Mouse (Mus musculus): ENCODE results near the gene Bcar3. TPM values are rescaled to one million over a fixed set of nuclear protein-coding genes. Genes with fewer than 3 reads are reported as not detected.
A peak's percentile ranks its signal among the peaks of the same experiment; 100 is the strongest.

The Bcar3 gene
- polyA plus RNA-seq, 1 experiment from 2014 or later, result 16.9 TPM

DNA sequence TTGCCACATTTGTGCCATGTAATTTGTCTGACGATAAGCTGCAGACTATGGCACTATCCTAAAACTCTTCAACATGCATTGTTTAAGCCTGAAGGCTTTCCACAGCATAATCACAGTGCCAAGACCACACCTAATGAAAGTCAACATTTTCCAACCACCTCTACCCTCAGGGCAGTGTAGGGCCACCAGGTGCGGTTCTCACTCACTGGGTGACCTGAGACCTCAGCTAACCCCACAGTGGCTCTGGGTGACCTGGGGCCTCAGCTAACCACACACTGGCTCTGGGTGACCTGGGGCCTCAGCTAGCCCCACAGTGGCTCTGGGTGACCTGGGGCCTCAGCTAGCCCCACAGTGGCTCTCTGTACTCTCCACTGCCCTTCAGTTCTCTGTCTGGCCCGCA, 30.6 kb downstream of the Bcar3 start:
- H3K4me3 ChIP-seq (ENCODE audit: low read length), result no peak overlapping the region
- whole genome bisulfite sequencing, result 88% methylated on average over 3 of the region's 3 CpGs
- H3K27ac ChIP-seq (ENCODE audit: low read length), result no peak overlapping the region
- H3K36me3 ChIP-seq (ENCODE audit: control insufficient read depth, insufficient read depth, low read length), result no peaks in the 10 kb centered on the region
- no peaks in the 10 kb centered on the region for H3K27me3 ChIP-seq (ENCODE audit: control insufficient read depth, insufficient read depth, low read depth, low read length)
- H3K4me1 ChIP-seq (replicated peaks; ENCODE audit: control insufficient read depth, insufficient read depth, low read length), result no peaks in the 10 kb centered on the region; the same call in 1 of the 2 replicates
- no peak for ATAC-seq (ENCODE audit: low read depth)
- no peak overlapping the region for H3K4me2 ChIP-seq (ENCODE audit: low read depth, low read length)
- H3K9me3 ChIP-seq (ENCODE audit: control insufficient read depth, low read length), result no peaks in the 10 kb centered on the region
- H3K9ac ChIP-seq (ENCODE audit: low read length), result no peak overlapping the region

DNA sequence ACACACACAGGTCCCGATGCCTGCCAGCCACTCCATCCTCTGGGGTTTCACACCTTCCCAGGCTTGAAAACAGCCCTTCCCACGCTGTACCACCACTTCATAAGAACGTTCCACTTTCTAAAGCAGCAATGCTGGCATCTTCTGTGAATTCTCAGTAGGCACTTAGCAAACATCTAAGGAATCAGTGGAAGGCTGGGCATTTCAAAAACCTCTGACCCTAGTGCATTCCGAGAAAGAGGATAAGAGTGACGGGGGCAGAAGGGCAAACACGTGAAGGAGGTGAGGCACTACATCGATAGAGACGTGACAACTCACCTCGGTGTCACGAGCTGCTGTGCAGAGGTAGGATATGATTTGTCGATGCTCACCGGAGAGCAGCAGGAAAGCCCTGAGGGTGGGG, 36.5 kb downstream of the Bcar3 start:
- ATAC-seq (ENCODE audit: low read depth), result no peak
- Histone ChIP-seq H3K36me3 (ENCODE audit: control insufficient read depth, insufficient read depth, low read length) (no peaks in the 10 kb centered on the region), H3K27ac (ENCODE audit: low read length) (no peak overlapping the region), H3K4me3 (ENCODE audit: low read length) (no peak overlapping the region), H3K4me1 (replicated peaks; ENCODE audit: control insufficient read depth, insufficient read depth, low read length) (peaks cover 12% of the 10 kb centered on the region), H3K9me3 (ENCODE audit: control insufficient read depth, low read length) (no peaks in the 10 kb centered on the region), H3K4me2 (ENCODE audit: low read depth, low read length) (no peak overlapping the region), H3K27me3 (ENCODE audit: control insufficient read depth, insufficient read depth, low read depth, low read length) (no peaks in the 10 kb centered on the region), H3K9ac (ENCODE audit: low read length) (no peak overlapping the region)
- 41% methylated on average over 12 of the region's 12 CpGs for WGBS

DNA sequence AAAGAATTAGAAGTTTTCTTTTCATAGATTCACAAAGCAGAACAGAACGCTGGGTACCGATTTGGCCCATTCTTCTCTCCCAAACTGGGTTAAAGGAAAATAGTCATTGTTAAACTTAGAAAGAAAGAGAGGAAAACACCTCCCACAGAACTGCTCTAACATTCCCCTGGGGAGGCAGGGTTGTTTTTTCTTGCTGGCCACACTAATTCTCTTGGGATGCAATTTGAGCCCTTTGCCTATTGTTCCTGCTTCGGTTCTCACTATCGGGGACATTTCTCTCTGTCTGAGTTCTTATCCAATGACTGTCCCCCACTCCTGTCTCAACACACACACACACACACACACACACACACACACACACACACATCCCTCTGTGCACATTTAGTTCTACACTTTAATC, 39.6 kb downstream of the Bcar3 start:
- H3K4me1 ChIP-seq (replicated peaks; ENCODE audit: control insufficient read depth, insufficient read depth, low read length), result peaks cover 16% of the 10 kb centered on the region
- H3K27me3 ChIP-seq (ENCODE audit: control insufficient read depth, insufficient read depth, low read depth, low read length), result no peaks in the 10 kb centered on the region
- H3K9ac ChIP-seq (ENCODE audit: low read length), result no peak overlapping the region
- no peaks in the 10 kb centered on the region for H3K36me3 ChIP-seq (ENCODE audit: control insufficient read depth, insufficient read depth, low read length)
- H3K27ac ChIP-seq (ENCODE audit: low read length), result no peak overlapping the region; the same call in 1 of the 2 replicates
- H3K4me2 ChIP-seq (ENCODE audit: low read depth, low read length), result no peak overlapping the region
- ATAC-seq (ENCODE audit: low read depth), result no peak
- H3K9me3 ChIP-seq (ENCODE audit: control insufficient read depth, low read length), result no peaks in the 10 kb centered on the region
- no peak overlapping the region for H3K4me3 ChIP-seq (ENCODE audit: low read length)
- WGBS, result 51% methylated on average over 4 of the region's 4 CpGs

DNA sequence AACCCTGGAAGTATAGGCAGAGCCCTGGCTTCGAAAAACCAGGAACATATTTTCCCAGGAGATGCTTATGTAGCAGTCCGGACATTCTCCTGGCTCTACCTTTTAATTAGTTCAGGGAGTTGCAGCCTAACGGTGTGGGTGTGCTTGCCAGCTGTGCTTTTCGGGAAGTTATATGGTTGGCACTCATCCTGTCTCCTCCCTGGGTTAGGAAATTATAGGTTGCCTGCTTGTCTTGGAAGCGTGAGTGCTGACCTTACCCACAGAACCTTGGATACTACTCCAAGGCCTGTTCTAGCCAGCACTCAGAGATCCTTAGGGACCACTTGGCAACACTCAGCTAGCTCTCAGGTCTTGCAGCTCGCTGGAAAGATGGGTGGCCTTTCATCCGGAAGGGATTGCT, 40.0 kb downstream of the Bcar3 start:
- Histone ChIP-seq H3K36me3 (ENCODE audit: control insufficient read depth, insufficient read depth, low read length) (no peaks in the 10 kb centered on the region), H3K9me3 (ENCODE audit: control insufficient read depth, low read length) (no peaks in the 10 kb centered on the region), H3K27ac (ENCODE audit: low read length) (no peak overlapping the region; the same call in 1 of the 2 replicates), H3K4me1 (replicated peaks; ENCODE audit: control insufficient read depth, insufficient read depth, low read length) (peaks cover 16% of the 10 kb centered on the region), H3K4me3 (ENCODE audit: low read length) (no peak overlapping the region), H3K27me3 (ENCODE audit: control insufficient read depth, insufficient read depth, low read depth, low read length) (no peaks in the 10 kb centered on the region), H3K9ac (ENCODE audit: low read length) (no peak overlapping the region; the same call in 1 of the 2 replicates), H3K4me2 (ENCODE audit: low read depth, low read length) (no peak overlapping the region)
- WGBS, result 45% methylated on average over 7 of the region's 7 CpGs
- ATAC-seq (ENCODE audit: low read depth), result 0 out of 2 replicates have a peak, but pooled peaks have one; percentile 36

DNA sequence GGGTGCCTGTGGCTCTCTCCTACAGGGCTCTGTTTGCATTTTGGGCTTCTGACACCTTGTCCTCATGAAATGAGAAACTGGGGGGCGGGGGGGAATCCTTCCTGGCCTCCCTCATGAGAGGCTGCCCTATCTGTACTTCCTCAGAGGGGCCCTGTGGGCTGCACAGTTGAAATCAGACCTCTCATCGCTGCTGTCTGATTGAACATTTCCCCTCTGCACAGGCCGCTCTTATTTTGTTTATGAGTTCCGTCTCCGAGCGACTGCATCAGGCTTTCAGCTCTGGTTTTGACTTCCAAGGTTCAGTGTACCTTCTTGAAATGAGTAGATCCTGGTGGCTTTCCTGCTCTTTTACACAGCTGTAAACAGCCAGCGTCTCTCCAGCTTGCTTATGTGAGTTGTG, 40.4 kb downstream of the Bcar3 start:
- no peak overlapping the region for H3K4me2 ChIP-seq (ENCODE audit: low read depth, low read length)
- H3K4me3 ChIP-seq (ENCODE audit: low read length), result no peak overlapping the region
- H3K27me3 ChIP-seq (ENCODE audit: control insufficient read depth, insufficient read depth, low read depth, low read length), result no peaks in the 10 kb centered on the region
- H3K4me1 ChIP-seq (replicated peaks; ENCODE audit: control insufficient read depth, insufficient read depth, low read length), result peaks cover 16% of the 10 kb centered on the region
- ATAC-seq (ENCODE audit: low read depth), result no peak
- H3K9ac ChIP-seq (ENCODE audit: low read length), result no peak overlapping the region
- no peak overlapping the region for H3K27ac ChIP-seq (ENCODE audit: low read length)
- H3K36me3 ChIP-seq (ENCODE audit: control insufficient read depth, insufficient read depth, low read length), result no peaks in the 10 kb centered on the region
- 31% methylated on average over 7 of the region's 7 CpGs for WGBS
- H3K9me3 ChIP-seq (ENCODE audit: control insufficient read depth, low read length), result no peaks in the 10 kb centered on the region

DNA sequence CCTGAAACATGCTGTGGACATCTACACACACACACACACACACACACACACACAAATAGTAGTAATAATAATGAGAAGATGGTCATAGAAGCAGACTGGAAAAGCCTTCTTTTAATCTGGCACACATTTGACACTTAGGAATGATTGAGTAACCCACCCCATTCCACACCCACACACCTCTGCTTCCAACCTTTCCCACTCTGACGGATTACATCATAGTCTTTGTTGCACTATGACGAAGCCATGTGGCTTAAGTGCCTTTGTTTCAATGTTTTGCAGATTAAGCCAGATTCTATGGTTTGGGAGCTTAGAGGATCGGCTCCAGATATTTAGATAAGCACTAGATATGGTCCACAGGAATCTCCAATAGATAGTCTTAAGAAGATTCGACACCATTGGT, 42.1 kb downstream of the Bcar3 start:
- ATAC-seq (ENCODE audit: low read depth), result no peak
- Histone ChIP-seq H3K9me3 (ENCODE audit: control insufficient read depth, low read length) (no peaks in the 10 kb centered on the region), H3K4me3 (ENCODE audit: low read length) (no peak overlapping the region), H3K27me3 (ENCODE audit: control insufficient read depth, insufficient read depth, low read depth, low read length) (no peaks in the 10 kb centered on the region), H3K9ac (ENCODE audit: low read length) (no peak overlapping the region), H3K4me2 (ENCODE audit: low read depth, low read length) (no peak overlapping the region), H3K4me1 (replicated peaks; ENCODE audit: control insufficient read depth, insufficient read depth, low read length) (peaks cover 16% of the 10 kb centered on the region), H3K27ac (ENCODE audit: low read length) (no peak overlapping the region), H3K36me3 (ENCODE audit: control insufficient read depth, insufficient read depth, low read length) (no peaks in the 10 kb centered on the region)
- WGBS, result 84% methylated on average over 4 of the region's 4 CpGs

DNA sequence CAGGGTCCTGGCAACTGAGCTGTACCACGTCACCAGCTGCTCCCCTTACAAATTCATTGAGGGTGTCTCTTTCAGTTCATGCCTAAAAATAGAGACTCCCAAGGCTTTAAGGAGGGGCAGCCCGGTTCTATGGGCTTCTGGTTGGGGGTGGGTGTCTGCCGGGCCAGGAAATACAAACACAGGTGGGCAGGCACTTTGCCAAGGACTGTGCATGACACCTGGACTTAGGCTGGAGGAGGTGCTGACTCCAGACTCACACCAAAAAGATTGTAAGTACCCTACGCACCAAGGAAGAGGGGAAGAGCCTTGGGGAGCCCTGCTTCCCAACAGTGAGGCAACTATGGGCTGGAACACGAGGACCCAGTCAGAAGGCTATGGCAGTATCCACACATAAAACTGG, 44.1 kb downstream of the Bcar3 start:
- Histone ChIP-seq H3K9me3 (ENCODE audit: control insufficient read depth, low read length) (no peaks in the 10 kb centered on the region), H3K27ac (ENCODE audit: low read length) (no peak overlapping the region), H3K9ac (ENCODE audit: low read length) (no peak overlapping the region), H3K4me3 (ENCODE audit: low read length) (no peak overlapping the region), H3K4me1 (replicated peaks; ENCODE audit: control insufficient read depth, insufficient read depth, low read length) (peaks cover 16% of the 10 kb centered on the region), H3K4me2 (ENCODE audit: low read depth, low read length) (no peak overlapping the region), H3K27me3 (ENCODE audit: control insufficient read depth, insufficient read depth, low read depth, low read length) (no peaks in the 10 kb centered on the region), H3K36me3 (ENCODE audit: control insufficient read depth, insufficient read depth, low read length) (no peaks in the 10 kb centered on the region)
- WGBS, result 35% methylated on average over 5 of the region's 5 CpGs
- no peak; the same call in 1 of the 2 replicates for ATAC-seq (ENCODE audit: low read depth)

DNA sequence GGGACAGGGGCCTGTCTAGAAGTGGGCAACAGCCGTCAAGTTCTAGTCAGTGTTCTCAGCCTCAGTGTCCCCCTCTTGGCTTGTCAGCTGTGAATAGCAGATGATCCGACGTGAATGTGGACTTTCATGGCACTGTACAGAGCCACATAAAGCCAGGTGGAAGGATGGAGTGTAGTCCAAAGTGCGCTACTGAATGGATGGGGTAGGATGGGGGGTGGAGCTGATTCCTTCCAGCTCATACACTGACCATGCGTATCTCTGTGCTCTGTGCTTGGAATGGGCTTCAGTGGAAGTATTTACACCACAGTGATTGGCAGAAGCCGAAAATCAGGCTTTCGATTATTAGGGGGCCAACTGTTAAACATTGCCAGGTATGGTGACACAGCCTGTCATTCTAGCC, 45.0 kb downstream of the Bcar3 start:
- Histone ChIP-seq H3K4me2 (ENCODE audit: low read depth, low read length) (no peak overlapping the region), H3K9ac (ENCODE audit: low read length) (no peak overlapping the region), H3K9me3 (ENCODE audit: control insufficient read depth, low read length) (no peaks in the 10 kb centered on the region), H3K36me3 (ENCODE audit: control insufficient read depth, insufficient read depth, low read length) (no peaks in the 10 kb centered on the region), H3K27me3 (ENCODE audit: control insufficient read depth, insufficient read depth, low read depth, low read length) (no peaks in the 10 kb centered on the region), H3K27ac (ENCODE audit: low read length) (no peak overlapping the region), H3K4me3 (ENCODE audit: low read length) (no peak overlapping the region), H3K4me1 (replicated peaks; ENCODE audit: control insufficient read depth, insufficient read depth, low read length) (peaks cover 13% of the 10 kb centered on the region)
- WGBS, result 91% methylated on average over 7 of the region's 7 CpGs
- ATAC-seq (ENCODE audit: low read depth), result no peak

DNA sequence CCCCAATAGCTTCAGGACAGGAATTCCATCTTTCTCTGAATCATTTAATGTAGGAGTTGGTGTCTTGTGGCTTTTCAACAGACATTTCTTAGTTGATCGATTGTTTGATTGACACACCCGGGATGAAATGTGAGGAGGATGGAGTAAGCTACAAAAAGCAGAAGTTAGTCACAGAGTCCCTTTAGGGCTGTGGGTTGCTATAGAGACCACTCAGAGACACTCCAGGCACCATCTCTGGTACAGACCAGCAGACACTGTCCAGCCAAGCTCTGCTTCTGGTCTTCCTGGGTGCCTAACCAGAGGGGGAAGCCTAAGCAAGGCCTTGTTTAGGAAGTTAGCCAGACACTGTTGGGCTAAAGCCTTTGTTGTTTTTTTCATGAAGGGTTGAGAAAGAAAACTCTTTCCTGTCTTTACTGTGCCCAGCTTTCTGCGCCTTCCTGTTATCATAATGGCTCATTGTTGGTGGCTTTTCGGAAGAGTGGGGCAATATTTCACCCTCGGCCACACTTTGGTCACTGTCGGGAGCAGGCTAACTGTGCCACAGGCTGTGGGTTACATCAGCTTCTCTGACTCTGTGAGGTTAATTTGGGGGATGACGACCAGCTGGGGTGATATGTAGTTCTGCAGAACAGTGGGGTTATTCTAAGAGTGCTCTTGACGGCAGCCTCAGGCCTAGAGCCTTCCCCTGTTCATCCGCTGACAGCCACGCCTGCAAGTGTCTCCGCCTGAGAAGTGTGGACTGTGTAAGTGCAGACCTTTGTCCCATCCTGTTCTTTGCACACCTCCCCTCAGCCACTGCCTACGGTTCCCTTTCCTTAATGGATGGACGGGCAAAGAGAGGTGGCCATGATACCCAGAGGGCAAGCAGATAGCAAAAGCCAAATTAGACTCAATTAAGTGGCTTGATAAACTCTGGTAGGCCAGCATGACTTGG, 46.5 kb downstream of the Bcar3 start:
- H3K4me1 ChIP-seq (replicated peaks; ENCODE audit: control insufficient read depth, insufficient read depth, low read length), result peaks cover 7% of the 10 kb centered on the region; the same call in 1 of the 2 replicates
- no peaks in the 10 kb centered on the region for H3K27me3 ChIP-seq (ENCODE audit: control insufficient read depth, insufficient read depth, low read depth, low read length)
- ATAC-seq (ENCODE audit: low read depth), result peak; percentile 48
- no peak overlapping the region for H3K9ac ChIP-seq (ENCODE audit: low read length)
- no peak overlapping the region for H3K4me2 ChIP-seq (ENCODE audit: low read depth, low read length)
- no peaks in the 10 kb centered on the region for H3K9me3 ChIP-seq (ENCODE audit: control insufficient read depth, low read length)
- H3K4me3 ChIP-seq (ENCODE audit: low read length), result no peak overlapping the region
- H3K27ac ChIP-seq (ENCODE audit: low read length), result peak overlapping the region; percentile 19; the same call in 1 of the 2 replicates
- H3K36me3 ChIP-seq (ENCODE audit: control insufficient read depth, insufficient read depth, low read length), result no peaks in the 10 kb centered on the region
- WGBS, result 58% methylated on average over 13 of the region's 13 CpGs
